Mouse (Mus musculus) forebrain, embryonic 13.5 days (tissue): Measurements from ENCODE around the gene Rad51b. TPM values are rescaled to one million over a fixed set of nuclear protein-coding genes. Genes with fewer than 3 reads are reported as not detected.

Experiments
- ATAC-seq: fragments of 200-750 bp; cut with Nextera tagmentation; 2 replicates; pipeline ENCODE4 v1.8.0; 2017
- H3K27ac ChIP-seq: fragments of 300-500 bp; sonication (generic); 2 replicates; pipeline ENCODE4 v1.5.1; 2015; ENCODE audit warnings: inconsistent platforms, mild to moderate bottlenecking, moderate library complexity
- H3K27me3 ChIP-seq: fragments of 300-500 bp; sonication (generic); 2 replicates; pipeline ENCODE4 v1.6.1; 2015; ENCODE audit warnings: mild to moderate bottlenecking, inconsistent platforms
- H3K36me3 ChIP-seq: fragments of 300-500 bp; sonication (generic); 2 replicates; pipeline ENCODE4 v1.6.1; 2015; ENCODE audit warnings: mild to moderate bottlenecking, inconsistent platforms; ENCODE audit not compliant: poor library complexity, severe bottlenecking
- H3K4me1 ChIP-seq: fragments of 300-500 bp; sonication (generic); 2 replicates; pipeline ENCODE4 v1.6.1; 2015; ENCODE audit warnings: inconsistent platforms
- H3K4me2 ChIP-seq: fragments of 300-500 bp; sonication (generic); 2 replicates; pipeline ENCODE4 v1.6.1; 2015; ENCODE audit warnings: inconsistent platforms, mild to moderate bottlenecking, moderate library complexity
- H3K4me3 ChIP-seq: fragments of 300-500 bp; sonication (generic); 2 replicates; pipeline ENCODE4 v1.5.1; 2015; ENCODE audit warnings: mild to moderate bottlenecking, inconsistent platforms
- H3K9ac ChIP-seq: fragments of 300-500 bp; sonication (generic); 2 replicates; pipeline ENCODE4 v1.6.1; 2015; ENCODE audit warnings: mild to moderate bottlenecking, inconsistent platforms
- H3K9me3 ChIP-seq: fragments of 300-500 bp; sonication (generic); replicated peaks from 2 replicates; pipeline ENCODE4 v1.6.1; 2016; ENCODE audit warnings: inconsistent platforms
- WGBS: fragments of 180-500 bp; shearing (Covaris S2); methylation state at CpG from one replicate; pipeline ENCODE4 v1.1.7; 2015; 5-methylcytosine and 5-hydroxymethylcytosine counted together
- polyA plus RNA-seq: library from polyadenylated mRNA; unstranded; fragments of >200 nt; fragmentation: Nextera tagmentation; extraction: Ambion mirVana; gene quantifications from 2 replicates; pipeline ENCODE4 v1.2.1, GENCODE M21; 2015

Rad51b gene
- polyA plus RNA-seq, 1 experiment from 2014 or later, result 5.7 TPM

DNA sequence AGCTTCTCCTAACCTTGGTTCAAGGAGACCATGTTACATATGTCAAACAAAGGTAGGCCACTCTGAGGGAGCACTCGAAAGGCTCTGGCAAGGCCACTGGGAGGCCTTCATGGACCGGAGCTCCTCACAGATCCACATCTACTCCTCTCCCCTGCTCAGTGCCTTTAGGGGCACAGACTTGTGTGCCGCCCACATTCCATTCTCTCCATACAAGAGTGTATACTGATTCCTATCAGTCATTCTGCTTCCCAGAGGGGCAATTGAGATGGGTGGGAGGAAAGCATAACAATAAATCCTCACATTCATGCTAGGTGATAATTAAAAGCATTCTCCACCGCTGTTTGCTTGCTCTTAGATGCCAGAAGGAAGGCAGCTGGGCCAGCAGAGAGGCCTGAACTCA lies 458.5 kb downstream of the Rad51b start:
- H3K27me3 ChIP-seq, result no peaks in the 10 kb centered on the region
- no peak overlapping the region for H3K4me3 ChIP-seq
- H3K4me2 ChIP-seq, result no peak overlapping the region
- H3K4me1 ChIP-seq, result peaks cover 24% of the 10 kb centered on the region
- H3K9ac ChIP-seq, result no peak overlapping the region
- 68% methylated on average over 4 of the region's 4 CpGs for WGBS
- H3K9me3 ChIP-seq, result no peaks in the 10 kb centered on the region
- H3K36me3 ChIP-seq, result no peaks in the 10 kb centered on the region
- no peak overlapping the region for H3K27ac ChIP-seq
- no peak for ATAC-seq

DNA sequence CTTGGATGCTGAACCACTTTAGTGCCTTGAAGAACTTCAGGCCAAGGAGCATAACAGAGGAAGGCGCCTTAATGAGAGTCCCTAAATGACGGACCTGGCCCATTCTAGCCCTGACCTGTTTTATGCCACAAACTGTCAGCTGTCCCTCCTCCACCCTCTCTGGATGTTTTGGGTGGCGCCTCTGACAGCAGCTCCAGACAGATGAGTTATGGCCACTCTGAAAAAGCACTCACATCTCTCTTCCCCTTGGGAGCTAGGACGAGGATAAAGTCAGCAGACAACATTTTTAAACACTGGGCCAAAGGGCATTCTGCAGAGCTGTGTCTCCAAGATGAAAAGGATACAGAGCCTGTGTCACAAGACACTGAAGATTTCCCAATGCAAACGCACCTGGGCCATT lies 459.3 kb downstream of the Rad51b start:
- Histone ChIP-seq H3K9me3 (no peaks in the 10 kb centered on the region), H3K4me1 (peaks cover 17% of the 10 kb centered on the region), H3K9ac (no peak overlapping the region), H3K27ac (no peak overlapping the region), H3K4me2 (no peak overlapping the region), H3K36me3 (no peaks in the 10 kb centered on the region), H3K27me3 (no peaks in the 10 kb centered on the region), H3K4me3 (no peak overlapping the region)
- ATAC-seq, result no peak
- 86% methylated on average over 5 of the region's 5 CpGs for WGBS

DNA sequence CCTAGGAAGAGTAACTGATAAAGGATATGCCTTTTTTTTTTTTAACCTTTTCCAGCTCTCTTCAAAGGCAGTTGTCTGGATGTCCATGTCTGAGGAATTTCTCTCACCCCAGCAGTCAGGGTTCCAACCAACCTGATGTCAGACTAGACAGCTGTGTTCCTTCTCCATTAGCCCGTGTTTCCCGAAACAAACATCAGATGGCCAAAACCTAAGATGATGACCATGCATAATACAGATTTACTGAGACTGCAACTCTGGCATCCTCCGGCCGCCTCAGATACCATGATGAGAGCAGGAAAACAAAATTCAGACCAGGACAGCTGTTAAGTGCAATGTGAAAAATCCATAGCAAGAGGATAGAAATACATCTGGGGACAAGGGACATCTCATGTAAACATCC lies 460.7 kb downstream of the Rad51b start:
- H3K9ac ChIP-seq, result no peak overlapping the region
- H3K4me2 ChIP-seq, result no peak overlapping the region
- no peaks in the 10 kb centered on the region for H3K36me3 ChIP-seq
- H3K4me1 ChIP-seq, result peaks cover 9% of the 10 kb centered on the region; the same call in 1 of the 2 replicates
- H3K27ac ChIP-seq, result no peak overlapping the region
- WGBS, result 89% methylated on average over 4 of the region's 4 CpGs
- ATAC-seq, result no peak
- H3K9me3 ChIP-seq, result no peaks in the 10 kb centered on the region
- H3K4me3 ChIP-seq, result no peak overlapping the region
- H3K27me3 ChIP-seq, result no peaks in the 10 kb centered on the region

DNA sequence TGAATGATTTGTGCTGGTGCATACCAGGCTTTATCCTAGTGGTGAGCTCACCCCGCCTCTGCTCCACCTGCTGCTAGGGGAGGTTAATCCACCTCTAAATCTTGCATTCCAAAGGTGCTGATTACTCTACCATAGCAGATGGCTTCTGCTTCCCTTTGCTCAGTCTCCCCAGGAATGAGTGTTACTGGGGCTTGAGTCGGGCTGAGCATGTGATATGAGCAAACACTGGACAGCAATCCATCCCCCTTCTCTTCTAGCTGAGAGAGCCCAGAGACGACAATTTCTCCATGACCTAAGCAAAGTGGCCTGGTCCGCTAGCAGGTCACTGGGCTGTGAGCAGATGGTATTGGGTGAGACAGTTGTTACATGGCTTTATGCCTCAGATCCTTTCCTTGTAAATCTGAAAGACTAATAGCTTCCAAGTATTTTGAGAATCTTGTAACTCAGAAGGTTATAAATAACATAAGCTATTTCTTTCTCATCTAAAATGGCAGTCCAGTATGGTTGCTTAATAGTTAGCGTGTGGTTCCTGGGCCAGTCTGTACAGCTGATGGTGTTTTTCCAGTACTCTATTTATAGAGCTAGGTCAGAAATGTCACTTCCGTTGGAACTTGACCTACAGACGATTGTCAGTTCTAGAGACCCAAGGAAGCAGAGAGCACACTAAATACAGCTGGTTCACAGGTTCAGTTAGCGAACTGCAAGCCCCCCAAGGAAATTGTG lies 462.3 kb downstream of the Rad51b start:
- Histone ChIP-seq H3K4me3 (no peak overlapping the region), H3K36me3 (no peaks in the 10 kb centered on the region), H3K4me1 (peaks cover 7% of the 10 kb centered on the region; the same call in 1 of the 2 replicates), H3K9ac (no peak overlapping the region), H3K27me3 (no peaks in the 10 kb centered on the region), H3K9me3 (no peaks in the 10 kb centered on the region), H3K4me2 (no peak overlapping the region), H3K27ac (no peak overlapping the region)
- 73% methylated on average over 8 of the region's 8 CpGs for WGBS
- no peak for ATAC-seq

DNA sequence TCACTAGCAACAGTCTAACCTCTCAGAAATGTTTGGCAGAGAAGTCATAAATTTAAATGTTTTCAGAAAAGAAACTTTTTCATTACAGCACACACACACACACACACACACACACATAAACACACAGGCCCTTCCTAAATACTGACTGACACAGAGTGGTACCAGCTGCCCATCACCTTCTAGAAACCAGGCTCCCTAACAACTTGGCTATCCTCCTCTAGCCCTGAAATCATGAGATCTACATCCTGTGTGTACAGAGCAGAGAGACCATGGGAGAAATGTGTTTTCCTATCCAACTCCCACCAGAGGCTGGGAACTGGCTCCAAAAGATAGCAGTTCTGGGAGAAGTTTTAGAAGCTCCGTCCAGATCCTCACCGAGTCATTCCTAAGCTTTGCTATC lies 464.1 kb downstream of the Rad51b start:
- no peaks in the 10 kb centered on the region for H3K9me3 ChIP-seq
- 83% methylated on average over 2 of the region's 2 CpGs for WGBS
- no peak overlapping the region for H3K9ac ChIP-seq
- no peak overlapping the region for H3K4me3 ChIP-seq
- H3K4me2 ChIP-seq, result no peak overlapping the region
- peaks cover 7% of the 10 kb centered on the region; the same call in 1 of the 2 replicates for H3K4me1 ChIP-seq
- H3K36me3 ChIP-seq, result no peaks in the 10 kb centered on the region
- no peak for ATAC-seq
- no peak overlapping the region for H3K27ac ChIP-seq
- no peaks in the 10 kb centered on the region for H3K27me3 ChIP-seq

DNA sequence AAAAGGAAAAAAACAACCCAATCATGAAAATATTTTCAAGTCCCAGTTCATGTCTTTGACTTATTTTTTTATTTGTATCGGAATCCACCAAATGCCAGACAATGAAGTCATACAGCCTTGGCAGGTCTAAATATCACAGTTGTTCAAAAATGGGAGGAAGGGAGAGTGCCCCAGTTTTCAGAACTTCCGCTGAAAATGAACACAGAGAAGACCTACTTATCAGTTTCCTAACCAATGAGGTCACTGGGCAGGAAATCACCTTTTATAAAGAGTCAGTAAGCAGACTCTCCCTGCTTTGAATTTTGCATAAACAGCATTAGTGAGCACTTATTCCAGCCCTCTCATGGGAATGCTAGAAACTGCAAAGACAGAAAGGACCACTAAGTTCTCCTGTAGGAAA lies 465.0 kb downstream of the Rad51b start:
- Histone ChIP-seq H3K36me3 (no peaks in the 10 kb centered on the region), H3K27me3 (no peaks in the 10 kb centered on the region), H3K27ac (no peak overlapping the region), H3K4me3 (no peak overlapping the region), H3K4me1 (peaks cover 7% of the 10 kb centered on the region; the same call in 1 of the 2 replicates), H3K4me2 (no peak overlapping the region), H3K9me3 (no peaks in the 10 kb centered on the region), H3K9ac (no peak overlapping the region)
- ATAC-seq, result no peak
- WGBS, result 77% methylated on average over 2 of the region's 2 CpGs

DNA sequence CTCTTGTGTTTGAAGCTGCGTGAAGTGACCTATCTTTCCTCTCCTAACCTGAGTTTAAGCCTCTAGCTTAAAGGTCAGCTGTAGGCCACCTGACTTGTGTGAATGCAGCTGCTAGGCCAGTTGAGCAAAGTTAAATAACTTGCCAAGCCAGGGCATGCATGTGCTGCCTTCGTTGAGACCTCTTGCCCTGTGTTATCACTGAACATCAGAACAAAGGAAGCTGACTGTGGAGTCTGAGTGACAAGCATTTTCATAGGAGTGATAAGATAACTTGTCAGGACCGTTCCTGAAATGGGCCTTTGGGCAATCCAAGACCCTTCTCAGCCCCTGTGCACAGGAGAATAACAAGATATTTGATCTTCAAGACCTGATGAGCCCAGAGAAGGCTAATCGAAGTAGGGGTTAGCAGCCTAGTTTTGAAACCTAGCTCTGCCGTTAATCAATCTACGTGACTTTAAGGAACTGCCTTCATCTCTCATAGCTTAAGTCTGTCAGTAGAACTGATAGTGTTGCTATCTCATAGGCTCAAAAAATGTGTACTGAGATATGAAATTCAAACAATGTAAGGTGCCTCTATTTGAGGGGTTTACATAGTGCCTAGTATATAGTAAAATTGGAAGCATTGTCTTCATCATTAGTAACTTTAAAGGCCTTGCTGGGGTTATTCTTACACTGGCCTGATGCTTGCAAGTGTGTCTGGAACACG lies 465.6 kb downstream of the Rad51b start:
- ATAC-seq, result no peak
- 91% methylated on average over 7 of the region's 7 CpGs for WGBS
- no peak overlapping the region for H3K9ac ChIP-seq
- no peaks in the 10 kb centered on the region for H3K36me3 ChIP-seq
- no peaks in the 10 kb centered on the region for H3K27me3 ChIP-seq
- H3K4me1 ChIP-seq, result peaks cover 7% of the 10 kb centered on the region; the same call in 1 of the 2 replicates
- H3K4me3 ChIP-seq, result no peak overlapping the region
- no peaks in the 10 kb centered on the region for H3K9me3 ChIP-seq
- H3K27ac ChIP-seq, result no peak overlapping the region
- no peak overlapping the region for H3K4me2 ChIP-seq

DNA sequence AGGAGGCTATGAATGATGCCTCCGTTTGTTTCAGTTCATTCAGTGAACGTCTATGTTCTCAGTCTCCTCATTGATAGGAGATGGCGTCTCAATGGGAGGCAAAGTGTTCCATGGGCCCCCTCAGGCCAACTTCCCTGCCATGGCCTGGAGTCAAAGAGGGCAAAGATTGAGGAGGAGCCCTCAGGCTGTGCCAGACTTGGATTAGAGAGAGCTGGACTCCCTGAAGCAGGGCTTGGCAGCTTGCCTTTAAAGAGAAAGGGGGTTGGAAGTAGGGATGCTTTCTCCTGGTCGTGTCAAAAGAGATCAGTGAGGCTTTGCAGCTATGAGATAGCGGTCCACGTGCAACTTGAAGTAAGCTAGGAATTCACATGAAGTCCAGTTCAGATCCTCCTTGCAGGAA lies 469.0 kb downstream of the Rad51b start:
- ATAC-seq, result no peak
- peaks cover 7% of the 10 kb centered on the region; the same call in 1 of the 2 replicates for H3K4me1 ChIP-seq
- H3K36me3 ChIP-seq, result no peaks in the 10 kb centered on the region
- H3K27me3 ChIP-seq, result no peaks in the 10 kb centered on the region
- H3K27ac ChIP-seq, result no peak overlapping the region
- no peak overlapping the region for H3K4me3 ChIP-seq
- WGBS, result 79% methylated on average over 6 of the region's 6 CpGs
- H3K9ac ChIP-seq, result no peak overlapping the region
- H3K4me2 ChIP-seq, result no peak overlapping the region
- H3K9me3 ChIP-seq, result no peaks in the 10 kb centered on the region

DNA sequence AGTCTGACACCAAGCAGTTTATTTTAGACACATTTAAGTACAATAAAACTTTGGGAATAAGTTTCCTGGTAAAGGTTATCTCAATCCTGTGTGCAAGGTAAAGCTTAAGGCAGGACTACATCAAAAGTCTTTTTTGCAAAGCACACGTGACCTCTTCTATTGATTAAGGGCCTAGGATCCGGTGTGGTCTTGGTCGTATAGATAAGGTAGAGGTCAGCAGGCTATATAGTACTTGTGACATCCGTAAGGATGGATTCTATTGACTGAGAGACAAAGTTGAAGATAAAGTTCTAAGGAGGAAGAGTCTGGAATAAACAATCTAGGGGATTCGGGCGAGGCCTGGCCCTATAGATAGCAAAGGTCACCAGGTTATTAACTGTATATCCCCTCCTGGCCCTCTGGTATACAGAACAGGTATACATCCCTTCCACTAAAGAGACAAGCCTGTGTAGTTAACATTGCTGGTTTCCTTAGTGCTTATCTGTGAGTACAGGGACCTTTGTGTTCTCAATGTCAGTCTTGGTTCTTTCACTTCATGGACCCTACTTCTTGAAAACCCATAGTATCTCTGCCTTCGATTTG lies 471.8 kb downstream of the Rad51b start:
- WGBS, result 94% methylated on average over 7 of the region's 7 CpGs
- H3K36me3 ChIP-seq, result no peaks in the 10 kb centered on the region
- H3K9me3 ChIP-seq, result no peaks in the 10 kb centered on the region
- H3K9ac ChIP-seq, result no peak overlapping the region
- H3K4me3 ChIP-seq, result no peak overlapping the region
- H3K4me1 ChIP-seq, result no peaks in the 10 kb centered on the region
- H3K27me3 ChIP-seq, result no peaks in the 10 kb centered on the region
- no peak overlapping the region for H3K4me2 ChIP-seq
- no peak for ATAC-seq
- H3K27ac ChIP-seq, result no peak overlapping the region

DNA sequence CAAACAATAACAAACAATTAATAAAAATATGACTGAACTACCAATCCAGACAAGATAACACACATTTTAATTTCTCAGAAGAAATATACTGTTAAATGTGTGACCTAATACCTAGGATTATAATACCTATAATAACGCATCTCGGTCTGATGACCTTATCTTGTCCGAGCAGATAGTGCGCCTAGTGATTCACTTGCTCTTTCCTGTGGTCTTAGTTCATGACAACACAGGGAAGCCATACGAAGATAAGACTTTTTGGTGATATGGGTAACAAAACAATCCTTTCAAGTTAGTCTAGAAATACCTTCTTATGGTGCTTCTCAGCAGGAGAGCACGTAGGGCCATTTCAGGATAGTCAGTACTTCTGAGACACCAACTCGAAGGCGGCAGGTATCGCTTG lies 472.7 kb downstream of the Rad51b start:
- ATAC-seq, result no peak
- H3K4me2 ChIP-seq, result no peak overlapping the region
- no peaks in the 10 kb centered on the region for H3K4me1 ChIP-seq

DNA sequence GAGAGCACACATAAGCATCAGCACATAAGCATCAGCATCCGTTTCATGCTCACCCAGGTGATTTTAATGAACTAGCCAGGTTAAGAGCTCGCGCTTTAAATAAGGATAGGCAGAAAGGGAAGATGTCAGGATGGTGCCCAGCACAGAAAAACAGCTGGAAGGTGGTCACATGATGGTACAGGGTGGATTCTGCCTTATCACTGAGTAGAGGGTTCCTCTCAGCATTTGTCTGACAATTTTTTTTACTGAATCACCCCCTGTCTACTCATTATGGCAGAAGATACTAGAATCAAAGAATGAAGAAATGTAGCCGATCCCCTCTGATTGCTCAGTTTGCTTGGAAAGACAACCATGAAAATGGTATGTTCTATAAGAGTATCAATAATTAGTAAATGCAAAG lies 474.1 kb downstream of the Rad51b start:
- 90% methylated on average over 4 of the region's 4 CpGs for WGBS
- no peaks in the 10 kb centered on the region for H3K36me3 ChIP-seq
- no peak overlapping the region for H3K4me3 ChIP-seq
- no peak overlapping the region for H3K4me2 ChIP-seq
- no peaks in the 10 kb centered on the region for H3K9me3 ChIP-seq
- H3K4me1 ChIP-seq, result no peaks in the 10 kb centered on the region
- H3K27me3 ChIP-seq, result no peaks in the 10 kb centered on the region
- no peak overlapping the region for H3K27ac ChIP-seq
- H3K9ac ChIP-seq, result no peak overlapping the region
- no peak for ATAC-seq

More for the DNA sequence above, 472.7 kb downstream of the Rad51b start:
- 90% methylated on average over 9 of the region's 9 CpGs for WGBS
- Histone ChIP-seq H3K9me3 (no peaks in the 10 kb centered on the region), H3K4me3 (no peak overlapping the region), H3K36me3 (no peaks in the 10 kb centered on the region), H3K27ac (no peak overlapping the region), H3K27me3 (no peaks in the 10 kb centered on the region), H3K9ac (no peak overlapping the region)

DNA sequence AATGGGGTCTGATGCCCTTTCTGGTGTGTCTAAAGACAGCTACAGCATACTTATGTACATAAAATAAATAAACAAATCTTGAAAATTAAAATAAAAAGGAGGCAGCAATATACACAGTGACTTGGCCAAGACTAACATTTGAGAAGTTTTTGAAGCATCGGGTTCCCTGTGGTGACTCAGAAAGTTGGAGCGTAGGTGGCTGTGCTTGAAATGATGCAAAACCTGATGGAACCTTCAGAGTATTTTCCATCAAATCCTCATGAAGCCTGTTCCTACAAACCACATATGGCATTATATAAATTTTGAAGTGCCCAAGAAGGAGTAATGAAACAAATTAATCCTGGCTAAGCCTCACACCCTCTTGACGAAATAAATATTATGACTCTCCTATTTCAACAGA lies 474.7 kb downstream of the Rad51b start:
- WGBS, result 94% methylated on average over 3 of the region's 3 CpGs
- no peak overlapping the region for H3K4me2 ChIP-seq
- H3K9me3 ChIP-seq, result no peaks in the 10 kb centered on the region
- no peaks in the 10 kb centered on the region for H3K27me3 ChIP-seq
- ATAC-seq, result no peak
- no peak overlapping the region for H3K9ac ChIP-seq
- H3K4me3 ChIP-seq, result no peak overlapping the region
- H3K27ac ChIP-seq, result no peak overlapping the region
- no peaks in the 10 kb centered on the region for H3K4me1 ChIP-seq
- no peaks in the 10 kb centered on the region for H3K36me3 ChIP-seq
